Mouse (Mus musculus): ENCODE measurements around the gene Cd36.

Cd36 gene

DNA sequence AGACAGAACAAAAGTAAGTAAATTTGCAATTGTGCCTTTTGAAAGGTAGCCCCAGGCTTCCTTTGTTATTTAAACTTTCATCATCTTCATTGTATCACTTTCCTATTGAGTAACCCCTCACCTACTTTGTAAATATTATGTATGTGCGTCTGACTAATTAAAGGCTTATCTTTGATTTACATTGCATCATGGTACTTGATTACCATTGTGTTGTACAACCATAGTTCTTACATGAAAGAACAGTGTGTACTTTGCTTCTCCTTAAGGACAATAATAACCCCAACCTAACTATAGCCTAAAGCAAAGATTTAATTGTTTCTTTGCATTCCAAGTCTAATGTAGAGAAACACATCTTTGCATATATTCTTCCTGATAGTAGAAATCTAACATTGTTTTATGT is 78.3 kb downstream of the Cd36 start:
- in situ Hi-C loops (cut with MboI, MseI) = loop anchor here (5.0 to 10.0 kb wide), 2 partner anchors 92 to 234 kb away; no protein-coding TSS in a partner anchor

DNA sequence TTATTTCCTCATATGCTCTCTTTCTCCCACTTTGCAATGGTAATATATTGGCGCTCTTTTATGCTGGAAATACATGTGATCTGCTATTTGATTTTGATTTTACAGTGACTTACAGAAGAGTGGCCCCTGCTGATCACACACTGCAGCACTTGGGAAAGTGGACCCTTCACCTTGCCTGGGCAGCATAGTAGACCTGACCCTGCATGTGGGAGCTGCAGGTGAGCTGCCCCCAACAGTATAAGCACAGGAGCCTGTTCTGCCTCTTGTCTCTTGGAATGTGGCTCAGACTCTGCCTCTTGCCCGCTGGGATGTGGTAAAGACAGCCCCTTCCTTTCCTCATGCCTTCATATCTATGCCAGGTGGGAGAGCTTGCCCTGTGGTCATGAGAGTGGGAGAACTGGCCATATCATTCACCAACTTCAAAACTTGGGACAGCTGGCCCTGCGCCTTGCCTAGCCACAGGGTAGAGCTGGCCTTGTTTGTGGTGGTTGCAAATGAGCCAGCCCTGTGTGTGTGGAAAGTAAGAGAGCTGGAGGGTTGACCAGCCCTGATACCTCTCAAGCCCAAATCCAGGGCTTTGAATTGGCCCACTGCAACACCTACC is 81.7 kb downstream of the Cd36 start:
- in situ Hi-C loops (cut with MboI, MseI) = no loop called here

DNA sequence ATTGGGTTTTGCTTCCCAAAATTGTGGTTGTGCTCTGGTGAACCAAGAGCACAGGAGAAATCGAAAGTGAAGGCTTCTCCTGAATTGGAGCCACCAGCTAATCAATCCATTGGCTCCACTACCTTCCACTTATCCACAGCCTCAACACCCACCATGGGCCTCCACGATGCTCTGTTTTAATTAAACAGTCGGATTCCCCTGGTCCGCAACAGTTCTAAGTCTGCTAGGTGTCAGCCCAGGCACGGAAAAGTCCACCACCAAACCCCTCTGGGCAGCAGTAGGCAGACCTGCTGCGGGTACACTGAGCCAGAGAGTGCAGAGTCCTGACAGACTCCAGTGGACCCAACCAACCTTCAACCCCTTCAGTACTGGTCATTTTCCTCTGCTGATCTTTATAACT is 112.0 kb downstream of the Cd36 start:
- in situ Hi-C loops (cut with MboI, MseI) = no loop called here

- in situ Hi-C loops (cut with MboI, MseI) = no loop called here
These were observed 118.3 kb downstream of the Cd36 start for GRCm38 (mm10) chr5:17770328-17770727.

- in situ Hi-C loops (cut with MboI, MseI) = loop anchor here in 1 of 2 experiments (5.0 kb wide), 1 partner anchor 829 kb away; no protein-coding TSS in a partner anchor
These were observed 122.5 kb downstream of the Cd36 start for GRCm38 (mm10) chr5:17766006-17766677.

DNA sequence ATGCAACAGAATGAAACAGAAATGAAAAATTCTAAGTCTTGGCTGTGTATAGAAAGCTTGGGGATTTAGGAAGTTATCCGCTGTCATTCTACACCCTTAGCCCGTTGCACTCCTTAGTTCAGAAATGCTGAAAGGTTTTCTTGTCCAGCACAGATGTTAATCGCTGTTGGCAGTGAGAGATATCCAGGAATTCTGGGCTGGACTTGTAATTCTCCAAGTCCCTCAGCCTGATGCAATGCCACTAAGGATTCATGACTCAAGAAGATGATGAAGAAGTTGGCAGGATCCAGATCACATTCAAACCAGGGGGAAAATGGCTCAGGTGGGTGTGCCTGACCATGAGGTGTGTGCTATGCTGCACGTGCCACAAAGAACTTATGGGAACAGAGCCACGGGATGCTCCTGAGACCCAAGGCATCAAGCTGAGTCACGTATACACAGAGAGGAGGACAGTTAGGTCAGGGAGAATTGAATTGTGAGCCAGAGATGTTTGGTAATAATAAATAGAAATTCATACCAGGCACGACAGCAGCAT is 135.1 kb downstream of the Cd36 start:
- in situ Hi-C loops (cut with MboI, MseI) = no loop called here

GRCm38 (mm10) chr5:17748293-17748692 is 140.3 kb downstream of the Cd36 start:
- in situ Hi-C loops (cut with MboI, MseI) = no loop called here

DNA sequence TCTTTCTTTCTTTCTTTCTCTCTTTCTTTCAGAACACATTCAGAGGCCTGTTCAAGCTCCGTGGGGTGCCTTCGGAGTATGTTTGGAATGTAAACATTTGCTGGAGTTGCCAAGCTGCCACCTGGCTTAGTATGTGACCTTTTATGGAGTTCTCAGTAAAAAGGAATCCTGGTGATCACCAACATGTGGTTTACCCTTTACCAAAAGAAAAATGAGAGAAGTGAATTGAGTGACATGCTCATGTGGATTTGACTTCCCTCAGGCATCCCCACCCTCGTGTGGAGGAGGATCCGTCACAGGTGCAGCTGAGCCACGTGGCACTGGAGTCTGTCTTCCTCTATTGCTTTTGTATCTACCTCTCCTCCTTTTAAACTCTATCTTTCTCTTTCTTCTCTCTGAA is 141.5 kb downstream of the Cd36 start:
- in situ Hi-C loops (cut with MboI, MseI) = no loop called here

DNA sequence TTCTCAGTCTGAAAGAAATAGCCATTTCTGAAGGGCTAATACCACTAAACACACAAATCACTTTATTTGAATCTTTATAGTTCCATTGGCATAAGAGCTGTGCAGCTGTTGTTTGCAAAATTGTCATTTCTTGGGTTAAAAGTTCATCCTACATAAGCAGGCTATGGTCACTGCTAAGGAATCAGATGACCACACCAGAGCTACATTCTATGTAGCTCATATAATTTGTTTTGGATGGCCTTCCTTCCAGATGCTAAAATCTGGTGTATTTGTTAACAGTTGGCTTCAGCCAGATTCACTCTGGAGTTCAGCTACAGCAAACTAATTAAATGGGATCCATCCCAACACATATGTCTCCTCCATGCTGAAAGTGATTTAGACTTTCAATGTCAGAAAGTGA is 142.1 kb downstream of the Cd36 start:
- in situ Hi-C loops (cut with MboI, MseI) = no loop called here

- in situ Hi-C loops (cut with MboI, MseI) = no loop called here
These were observed 148.8 kb downstream of the Cd36 start for GRCm38 (mm10) chr5:17739805-17740204.

Measured in T-helper 17 cell (primary cell).